In the genomic region with DNA sequence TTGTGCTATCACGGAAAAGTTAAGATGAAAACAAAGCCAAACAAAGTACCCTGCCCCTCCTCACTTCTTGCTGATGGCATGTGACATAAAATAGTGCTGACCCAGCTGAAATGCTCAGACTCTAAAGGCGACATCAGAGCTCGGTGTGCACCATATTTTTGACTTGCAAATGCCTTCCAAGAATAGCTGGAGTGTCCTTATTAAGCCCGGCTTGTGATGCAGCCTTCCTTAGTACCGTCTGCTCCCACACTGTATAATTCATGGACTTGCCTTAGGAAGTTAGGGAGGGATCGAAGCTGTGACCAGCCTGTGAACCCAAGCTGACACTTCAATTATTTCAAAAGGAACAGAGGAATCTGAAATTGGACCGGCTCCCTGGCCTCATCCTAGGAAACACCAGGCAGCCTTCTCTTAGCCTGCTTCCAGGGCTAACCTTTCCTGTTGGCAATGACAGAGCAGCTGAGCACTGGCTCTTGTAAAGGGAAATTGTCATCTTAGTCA, we compare ENCODE assay signal across 9 mouse cellular contexts.
DNase-seq lines count a peak whose midpoint lies in the region; ATAC-seq and TF ChIP-seq lines count a peak whose summit lies in the region.
"Had no signal": no experiment of that assay in that cellular context is flagged by ENCODE, and none has a peak within 500 bp of the region (broad histone marks: within the 10 kb centered on the region; RNA-seq: fewer than 3 reads in every experiment).

No protein-coding gene starts in this region.

- no peak for ATAC-seq in neural tube, embryonic 11.5 days (ENCODE audit: insufficient read depth, low FRiP score, low TSS enrichment)
- ATAC-seq in neural tube, embryonic 15.5 days (ENCODE audit: low FRiP score), result no peak
- ATAC-seq in inflammation-experienced regulatory T-cells, adult 6 months, result peak; percentile 11
- no peak for ATAC-seq in lung, postnatal 0 days

- no peak for TF ChIP-seq EP300 in lung, postnatal 0 days (IDR thresholded peaks at IDR 0.05)

- no peak overlapping the region for H3K4me2 ChIP-seq in neural tube, embryonic 11.5 days (ENCODE audit: low read depth)
- no peak overlapping the region for H3K4me2 ChIP-seq in neural tube, embryonic 15.5 days
- no peak overlapping the region for H3K4me2 ChIP-seq in lung, postnatal 0 days (replicated peaks; ENCODE audit: low read depth, low read length)
- H3K4me2 ChIP-seq: embryonic facial prominence, embryonic 12.5 days had no signal

- no peaks in the 10 kb centered on the region for H3K27me3 ChIP-seq in neural tube, embryonic 11.5 days (ENCODE audit: control insufficient read depth, insufficient read depth, low read length)
- no peaks in the 10 kb centered on the region for H3K27me3 ChIP-seq in neural tube, embryonic 15.5 days (replicated peaks)
- H3K27me3 ChIP-seq in lung, postnatal 0 days (replicated peaks; ENCODE audit: insufficient read depth, low read length), result no peaks in the 10 kb centered on the region
- H3K27me3 ChIP-seq in limb, embryonic 10.5 days (ENCODE audit: low read depth, poor library complexity, severe bottlenecking), result no peaks in the 10 kb centered on the region
- H3K27me3 ChIP-seq: embryonic facial prominence, embryonic 12.5 days had no signal

- DNase-seq in gastrocnemius, adult 2 months, result peak; percentile 39
- DNase-seq in gastrocnemius, postnatal 10 days, result no peak
- peak; percentile 26 for DNase-seq in neural tube, embryonic 11.5 days (ENCODE audit: low spot score)
- DNase-seq in retina, postnatal 1 day, result peak; percentile 48
- no peak for DNase-seq in lung, postnatal 0 days (ENCODE audit: low spot score)
- no peak for DNase-seq in limb, embryonic 10.5 days (ENCODE audit: low spot score)

- no peaks in the 10 kb centered on the region for H3K9me3 ChIP-seq in neural tube, embryonic 11.5 days (ENCODE audit: control insufficient read depth, low read length)
- no peaks in the 10 kb centered on the region for H3K9me3 ChIP-seq in neural tube, embryonic 15.5 days (replicated peaks)
- no peaks in the 10 kb centered on the region for H3K9me3 ChIP-seq in lung, postnatal 0 days (ENCODE audit: low read length)
- no peaks in the 10 kb centered on the region for H3K9me3 ChIP-seq in limb, embryonic 10.5 days (replicated peaks)
- H3K9me3 ChIP-seq: embryonic facial prominence, embryonic 12.5 days had no signal

- no peaks in the 10 kb centered on the region for H3K36me3 ChIP-seq in neural tube, embryonic 11.5 days (ENCODE audit: control insufficient read depth, insufficient read depth, low read length)
- H3K36me3 ChIP-seq in neural tube, embryonic 15.5 days, result no peaks in the 10 kb centered on the region
- no peaks in the 10 kb centered on the region for H3K36me3 ChIP-seq in lung, postnatal 0 days (ENCODE audit: insufficient read depth, low read length)
- no peaks in the 10 kb centered on the region for H3K36me3 ChIP-seq in limb, embryonic 10.5 days
- H3K36me3 ChIP-seq: embryonic facial prominence, embryonic 12.5 days had no signal

- H3K9ac ChIP-seq in neural tube, embryonic 11.5 days (ENCODE audit: low read length), result no peak overlapping the region; the same call in 1 of the 2 replicates
- no peak overlapping the region for H3K9ac ChIP-seq in neural tube, embryonic 15.5 days (replicated peaks)
- no peak overlapping the region for H3K9ac ChIP-seq in lung, postnatal 0 days (replicated peaks; ENCODE audit: low read depth)
- H3K9ac ChIP-seq: embryonic facial prominence, embryonic 12.5 days had no signal

- intact Hi-C loops in gastrocnemius, adult 2 months (cut with DNase I), result no loop called here

- peaks cover 4% of the 10 kb centered on the region; the same call in 1 of the 2 replicates for H3K4me1 ChIP-seq in neural tube, embryonic 11.5 days (ENCODE audit: control insufficient read depth, insufficient read depth, low read length)
- H3K4me1 ChIP-seq in neural tube, embryonic 15.5 days, result peaks cover 9% of the 10 kb centered on the region; the same call in 1 of the 2 replicates
- no peaks in the 10 kb centered on the region for H3K4me1 ChIP-seq in lung, postnatal 0 days (ENCODE audit: insufficient read depth, low read depth, low read length)
- H3K4me1 ChIP-seq in limb, embryonic 10.5 days, result peaks cover 7% of the 10 kb centered on the region; the same call in 1 of the 2 replicates
- H3K4me1 ChIP-seq: embryonic facial prominence, embryonic 12.5 days had no signal

- no peak overlapping the region for H3K4me3 ChIP-seq in gastrocnemius, adult 2 months
- no peak overlapping the region for H3K4me3 ChIP-seq in neural tube, embryonic 11.5 days (ENCODE audit: low read depth, low read length)
- no peak overlapping the region for H3K4me3 ChIP-seq in neural tube, embryonic 15.5 days (replicated peaks)
- H3K4me3 ChIP-seq in lung, postnatal 0 days (ENCODE audit: low read depth, low read length), result no peak overlapping the region
- no peak overlapping the region for H3K4me3 ChIP-seq in limb, embryonic 10.5 days
- H3K4me3 ChIP-seq: embryonic facial prominence, embryonic 12.5 days had no signal

- H3K27ac ChIP-seq in gastrocnemius, adult 2 months, result peak overlapping the region; percentile 63
- no peak overlapping the region; the same call in 1 of the 2 replicates for H3K27ac ChIP-seq in neural tube, embryonic 11.5 days (ENCODE audit: low read depth, low read length)
- no peak overlapping the region for H3K27ac ChIP-seq in neural tube, embryonic 15.5 days (replicated peaks)
- H3K27ac ChIP-seq in lung, postnatal 0 days (ENCODE audit: low read length), result no peak overlapping the region
- H3K27ac ChIP-seq in limb, embryonic 10.5 days, result no peak overlapping the region

- WGBS in neural tube, embryonic 11.5 days, result 31% methylated on average over 7 of the region's 7 CpGs
- 17% methylated on average over 7 of the region's 7 CpGs for WGBS in neural tube, embryonic 15.5 days
- 47% methylated on average over 7 of the region's 7 CpGs for WGBS in lung, postnatal 0 days
- 57% methylated on average over 7 of the region's 7 CpGs for WGBS in limb, embryonic 10.5 days

- no peak for TF ChIP-seq CTCF in gastrocnemius, adult 2 months (IDR thresholded peaks at IDR 0.05)
- TF ChIP-seq CTCF in lung, postnatal 0 days (IDR thresholded peaks at IDR 0.05), result no peak

Comparison
In these comparisons a context has a peak if more than half of its experiments do, and no peak if none do; other contexts are left out.
1. DNase-seq: peak in gastrocnemius, adult 2 months (single experiment), neural tube, embryonic 11.5 days (single experiment) and retina, postnatal 1 day (single experiment); none in gastrocnemius, postnatal 10 days (single experiment), lung, postnatal 0 days (single experiment) and limb, embryonic 10.5 days (single experiment).